Mouse (Mus musculus): ENCODE data around the gene Dhx9. TPM values are rescaled to one million over a fixed set of nuclear protein-coding genes. Genes with fewer than 3 reads are reported as not detected.

Dhx9 gene
- polyA plus RNA-seq, 1 experiment from 2014 or later: 23.2 TPM

- ATAC-seq (ENCODE audit: low FRiP score, low TSS enrichment): peak; percentile 43; the same call in 1 of the 2 replicates
- WGBS: 92% methylated on average over 3 of the region's 3 CpGs
- Histone ChIP-seq H3K9me3 (ENCODE audit: low read length) (no peaks in the 10 kb centered on the region), H3K4me2 (replicated peaks; ENCODE audit: low read depth, low read length) (no peak overlapping the region), H3K27me3 (ENCODE audit: insufficient read depth, low read length) (no peaks in the 10 kb centered on the region), H3K4me1 (ENCODE audit: insufficient read depth, low read length) (no peaks in the 10 kb centered on the region), H3K36me3 (ENCODE audit: insufficient read depth, low read length) (peaks cover 46% of the 10 kb centered on the region), H3K9ac (replicated peaks; ENCODE audit: low read length) (no peak overlapping the region), H3K4me3 (ENCODE audit: low read length) (no peak overlapping the region), H3K27ac (ENCODE audit: low read length) (no peak overlapping the region)
These were observed 34.3 kb downstream of the Dhx9 start for GRCm38 (mm10) chr1:153453146-153453642.

GRCm38 (mm10) chr1:153451237-153452154 is 36.0 kb downstream of the Dhx9 start:
- H3K36me3 ChIP-seq (ENCODE audit: insufficient read depth, low read length): peaks cover 39% of the 10 kb centered on the region
- no peak overlapping the region for H3K4me2 ChIP-seq (replicated peaks; ENCODE audit: low read depth, low read length)
- no peak overlapping the region for H3K4me3 ChIP-seq (ENCODE audit: low read length)
- no peaks in the 10 kb centered on the region for H3K4me1 ChIP-seq (ENCODE audit: insufficient read depth, low read length)
- no peak for ATAC-seq (ENCODE audit: low FRiP score, low TSS enrichment)
- no peaks in the 10 kb centered on the region for H3K27me3 ChIP-seq (ENCODE audit: insufficient read depth, low read length)
- no peaks in the 10 kb centered on the region for H3K9me3 ChIP-seq (ENCODE audit: low read length)
- H3K9ac ChIP-seq (replicated peaks; ENCODE audit: low read length): no peak overlapping the region
- H3K27ac ChIP-seq (ENCODE audit: low read length): no peak overlapping the region
- WGBS: 70% methylated on average over 10 of the region's 10 CpGs

GRCm38 (mm10) chr1:153446120-153446831 is 41.2 kb downstream of the Dhx9 start:
- H3K36me3 ChIP-seq (ENCODE audit: insufficient read depth, low read length): peaks cover 16% of the 10 kb centered on the region; the same call in 1 of the 2 replicates
- H3K27ac ChIP-seq (ENCODE audit: low read length): no peak overlapping the region
- H3K4me2 ChIP-seq (replicated peaks; ENCODE audit: low read depth, low read length): no peak overlapping the region
- ATAC-seq (ENCODE audit: low FRiP score, low TSS enrichment): no peak
- H3K9ac ChIP-seq (replicated peaks; ENCODE audit: low read length): no peak overlapping the region
- no peaks in the 10 kb centered on the region for H3K4me1 ChIP-seq (ENCODE audit: insufficient read depth, low read length)
- H3K27me3 ChIP-seq (ENCODE audit: insufficient read depth, low read length): no peaks in the 10 kb centered on the region
- 94% methylated on average over 20 of the region's 20 CpGs for WGBS
- no peaks in the 10 kb centered on the region for H3K9me3 ChIP-seq (ENCODE audit: low read length)
- H3K4me3 ChIP-seq (ENCODE audit: low read length): no peak overlapping the region

GRCm38 (mm10) chr1:153443632-153444031 is 43.8 kb downstream of the Dhx9 start:
- Histone ChIP-seq H3K4me3 (ENCODE audit: low read length) (no peak overlapping the region), H3K9me3 (ENCODE audit: low read length) (no peaks in the 10 kb centered on the region), H3K4me1 (ENCODE audit: insufficient read depth, low read length) (no peaks in the 10 kb centered on the region), H3K4me2 (replicated peaks; ENCODE audit: low read depth, low read length) (no peak overlapping the region), H3K9ac (replicated peaks; ENCODE audit: low read length) (no peak overlapping the region), H3K27me3 (ENCODE audit: insufficient read depth, low read length) (no peaks in the 10 kb centered on the region), H3K27ac (ENCODE audit: low read length) (no peak overlapping the region), H3K36me3 (ENCODE audit: insufficient read depth, low read length) (peaks cover 6% of the 10 kb centered on the region; the same call in 1 of the 2 replicates)
- no peak for ATAC-seq (ENCODE audit: low FRiP score, low TSS enrichment)
- 87% methylated on average over 4 of the region's 4 CpGs for WGBS

- WGBS: 88% methylated on average over 1 of the region's 1 CpGs
- ATAC-seq (ENCODE audit: low FRiP score, low TSS enrichment): no peak
- no peak overlapping the region for H3K9ac ChIP-seq (replicated peaks; ENCODE audit: low read length)
- no peaks in the 10 kb centered on the region for H3K4me1 ChIP-seq (ENCODE audit: insufficient read depth, low read length)
- H3K4me3 ChIP-seq (ENCODE audit: low read length): no peak overlapping the region
- no peaks in the 10 kb centered on the region for H3K9me3 ChIP-seq (ENCODE audit: low read length)
- H3K27ac ChIP-seq (ENCODE audit: low read length): no peak overlapping the region
- H3K4me2 ChIP-seq (replicated peaks; ENCODE audit: low read depth, low read length): no peak overlapping the region
- H3K36me3 ChIP-seq (ENCODE audit: insufficient read depth, low read length): 0 out of 2 replicates have a peak, but pooled peaks cover 5% of the 10 kb centered on the region
- no peaks in the 10 kb centered on the region for H3K27me3 ChIP-seq (ENCODE audit: insufficient read depth, low read length)
These were observed 44.4 kb downstream of the Dhx9 start for GRCm38 (mm10) chr1:153443019-153443418.

- no peaks in the 10 kb centered on the region for H3K27me3 ChIP-seq (ENCODE audit: insufficient read depth, low read length)
- H3K4me2 ChIP-seq (replicated peaks; ENCODE audit: low read depth, low read length): no peak overlapping the region
- H3K4me3 ChIP-seq (ENCODE audit: low read length): no peak overlapping the region
- 0 out of 2 replicates have a peak, but pooled peaks cover 4% of the 10 kb centered on the region for H3K36me3 ChIP-seq (ENCODE audit: insufficient read depth, low read length)
- ATAC-seq (ENCODE audit: low FRiP score, low TSS enrichment): no peak
- H3K4me1 ChIP-seq (ENCODE audit: insufficient read depth, low read length): no peaks in the 10 kb centered on the region
- H3K9ac ChIP-seq (replicated peaks; ENCODE audit: low read length): no peak overlapping the region
- 84% methylated on average over 3 of the region's 3 CpGs for WGBS
- no peak overlapping the region for H3K27ac ChIP-seq (ENCODE audit: low read length)
- no peaks in the 10 kb centered on the region for H3K9me3 ChIP-seq (ENCODE audit: low read length)
These were observed 45.8 kb downstream of the Dhx9 start for GRCm38 (mm10) chr1:153441656-153442055.

- no peak for ATAC-seq (ENCODE audit: low FRiP score, low TSS enrichment)
- Histone ChIP-seq H3K27ac (ENCODE audit: low read length) (no peak overlapping the region), H3K36me3 (ENCODE audit: insufficient read depth, low read length) (0 out of 2 replicates have a peak, but pooled peaks cover 2% of the 10 kb centered on the region), H3K4me1 (ENCODE audit: insufficient read depth, low read length) (no peaks in the 10 kb centered on the region), H3K9ac (replicated peaks; ENCODE audit: low read length) (no peak overlapping the region), H3K4me2 (replicated peaks; ENCODE audit: low read depth, low read length) (no peak overlapping the region), H3K4me3 (ENCODE audit: low read length) (no peak overlapping the region), H3K27me3 (ENCODE audit: insufficient read depth, low read length) (no peaks in the 10 kb centered on the region), H3K9me3 (ENCODE audit: low read length) (no peaks in the 10 kb centered on the region)
- WGBS: 81% methylated on average over 4 of the region's 4 CpGs
These were observed 46.7 kb downstream of the Dhx9 start for GRCm38 (mm10) chr1:153440752-153441151.

GRCm38 (mm10) chr1:153437536-153437935 is 49.9 kb downstream of the Dhx9 start:
- Histone ChIP-seq H3K27ac (ENCODE audit: low read length) (no peak overlapping the region), H3K4me1 (ENCODE audit: insufficient read depth, low read length) (no peaks in the 10 kb centered on the region), H3K4me2 (replicated peaks; ENCODE audit: low read depth, low read length) (no peak overlapping the region), H3K27me3 (ENCODE audit: insufficient read depth, low read length) (no peaks in the 10 kb centered on the region), H3K9me3 (ENCODE audit: low read length) (no peaks in the 10 kb centered on the region), H3K4me3 (ENCODE audit: low read length) (no peak overlapping the region), H3K9ac (replicated peaks; ENCODE audit: low read length) (no peak overlapping the region), H3K36me3 (ENCODE audit: insufficient read depth, low read length) (no peaks in the 10 kb centered on the region)
- WGBS: 90% methylated on average over 11 of the region's 11 CpGs
- ATAC-seq (ENCODE audit: low FRiP score, low TSS enrichment): no peak

GRCm38 (mm10) chr1:153433851-153434589 is 53.4 kb downstream of the Dhx9 start:
- Histone ChIP-seq H3K9ac (replicated peaks; ENCODE audit: low read length) (no peak overlapping the region), H3K4me1 (ENCODE audit: insufficient read depth, low read length) (no peaks in the 10 kb centered on the region), H3K4me2 (replicated peaks; ENCODE audit: low read depth, low read length) (no peak overlapping the region), H3K27ac (ENCODE audit: low read length) (no peak overlapping the region), H3K27me3 (ENCODE audit: insufficient read depth, low read length) (no peaks in the 10 kb centered on the region), H3K9me3 (ENCODE audit: low read length) (no peaks in the 10 kb centered on the region), H3K4me3 (ENCODE audit: low read length) (no peak overlapping the region), H3K36me3 (ENCODE audit: insufficient read depth, low read length) (no peaks in the 10 kb centered on the region)
- 81% methylated on average over 5 of the region's 5 CpGs for WGBS
- no peak for ATAC-seq (ENCODE audit: low FRiP score, low TSS enrichment)

Data from kidney, embryonic 16.5 days (tissue).